Mouse (Mus musculus): ENCODE results near the gene Pxmp4.

The Pxmp4 gene

DNA sequence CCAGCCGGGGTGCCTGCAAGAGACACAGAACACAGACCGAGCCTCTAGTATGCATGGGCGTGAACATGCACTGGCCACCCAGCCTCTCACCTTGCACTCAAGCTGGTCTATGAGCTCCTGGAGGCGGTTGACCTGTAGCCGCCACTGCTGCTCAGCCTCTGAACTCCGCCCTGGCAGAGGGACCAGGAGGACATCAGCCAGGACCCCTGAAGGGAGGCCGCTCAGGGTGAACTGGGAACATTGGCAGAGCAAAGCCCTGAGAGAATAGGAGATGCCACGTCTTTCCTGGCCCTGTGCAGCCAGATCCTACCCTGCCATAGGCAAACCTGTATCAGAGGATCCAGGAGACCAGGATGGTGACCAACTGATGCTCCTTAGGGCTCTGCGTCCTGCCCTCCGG is 56.8 kb downstream of the Pxmp4 start, which contains the start of gene 1700003F12Rik:
Gene 1700003F12Rik, plus strand, starts transcription at position 375 of the 400 bp plus-strand sequence.
- DNase-seq (ENCODE audit: low spot score): no peak

DNA sequence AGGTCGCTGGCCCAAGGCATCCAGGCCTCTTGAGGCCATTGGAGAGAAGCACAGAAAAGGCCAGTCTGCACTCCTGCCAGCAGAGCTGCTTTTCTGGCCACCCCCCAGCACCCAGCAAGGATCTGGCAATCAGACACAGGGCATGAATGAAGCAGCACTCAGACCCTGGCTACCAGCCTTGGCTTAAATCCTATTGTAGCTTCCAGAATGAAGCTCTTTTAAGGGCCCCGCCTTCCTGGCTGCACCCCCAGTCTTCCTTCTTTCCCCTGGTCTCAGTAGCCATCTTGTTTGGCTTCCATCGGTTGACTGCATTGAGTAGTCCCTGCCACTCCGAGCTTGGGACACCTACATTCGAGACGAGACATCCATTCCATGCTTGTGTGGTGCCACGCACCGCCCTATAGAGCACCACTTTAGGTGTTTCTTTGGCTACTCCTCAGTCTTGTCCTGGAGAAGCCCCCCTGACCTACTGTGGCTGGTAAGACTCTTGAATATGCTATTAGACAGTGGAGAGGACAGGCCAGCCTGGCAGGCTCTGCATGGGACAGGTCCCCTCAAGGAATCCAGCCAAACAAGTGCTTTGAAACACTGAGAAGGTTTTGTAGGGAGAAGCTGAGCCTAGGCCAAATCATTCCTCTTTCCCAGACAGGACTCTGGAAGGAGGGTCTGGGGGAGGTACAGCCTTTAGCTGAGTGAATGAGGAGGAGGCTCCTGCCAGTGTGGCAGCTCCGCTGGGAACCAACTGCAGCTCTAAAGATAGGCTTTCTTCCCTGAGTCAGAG is 59.8 kb downstream of the Pxmp4 start:
- DNase-seq (ENCODE audit: low spot score): no peak

DNA sequence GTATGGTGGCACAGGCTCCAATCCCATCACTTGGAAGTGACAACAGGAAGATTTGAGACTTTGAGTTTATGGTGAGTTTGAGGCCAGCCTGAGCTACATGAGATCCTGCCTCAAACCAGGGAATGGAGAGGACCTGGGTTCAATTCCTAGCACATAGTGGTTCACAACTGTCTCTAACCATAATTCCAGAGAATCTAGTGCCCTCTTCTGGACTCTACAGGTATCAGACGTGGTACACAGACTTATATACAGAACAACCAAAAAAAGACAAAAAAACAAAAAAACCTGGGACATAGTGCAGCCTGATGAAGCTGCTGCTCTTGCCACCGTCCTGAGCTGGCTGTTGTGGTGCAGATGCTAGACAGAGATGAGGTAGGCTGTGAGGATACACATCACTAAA is 61.9 kb downstream of the Pxmp4 start:
- no peak for DNase-seq (ENCODE audit: low spot score)

DNA sequence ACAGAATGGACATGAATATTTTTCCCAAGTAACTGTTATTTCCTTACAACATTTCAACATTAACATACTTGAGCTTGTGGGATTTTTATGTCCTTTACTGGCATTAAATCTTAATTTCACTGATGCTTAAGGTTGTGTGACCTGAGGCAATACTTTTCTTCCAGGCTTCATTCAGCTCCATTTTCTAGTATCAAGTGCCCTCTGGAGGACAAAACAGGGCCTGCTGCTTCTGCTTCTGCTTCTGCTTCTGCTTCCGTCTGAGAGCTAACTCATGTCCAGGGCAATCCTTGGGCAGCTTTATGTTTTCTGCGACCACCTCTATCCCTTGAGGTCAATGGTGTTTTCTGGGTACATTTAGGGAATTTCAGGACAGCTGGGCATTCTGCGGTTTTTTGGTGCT is 63.8 kb downstream of the Pxmp4 start:
- no peak for DNase-seq (ENCODE audit: low spot score)

DNA sequence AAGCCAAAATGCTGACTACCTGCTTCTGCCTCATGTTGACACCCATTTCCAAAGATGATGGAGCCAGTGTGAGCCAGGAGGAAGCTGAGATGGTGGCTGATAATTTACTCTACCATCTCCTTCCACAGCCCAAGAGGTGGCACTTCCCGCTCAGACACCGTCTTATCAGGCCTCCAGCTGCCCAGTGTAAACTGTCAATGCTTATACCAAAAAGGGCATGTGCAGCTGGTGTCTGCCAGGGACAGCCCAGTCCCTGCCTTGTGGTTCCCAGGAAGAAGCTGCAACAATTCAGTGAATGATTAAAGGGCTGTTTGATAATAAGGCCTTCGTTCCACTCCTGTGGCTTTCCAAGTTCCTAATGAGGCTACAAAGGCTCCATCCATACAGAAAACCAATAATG is 64.8 kb downstream of the Pxmp4 start:
- no peak for DNase-seq (ENCODE audit: low spot score)

DNA sequence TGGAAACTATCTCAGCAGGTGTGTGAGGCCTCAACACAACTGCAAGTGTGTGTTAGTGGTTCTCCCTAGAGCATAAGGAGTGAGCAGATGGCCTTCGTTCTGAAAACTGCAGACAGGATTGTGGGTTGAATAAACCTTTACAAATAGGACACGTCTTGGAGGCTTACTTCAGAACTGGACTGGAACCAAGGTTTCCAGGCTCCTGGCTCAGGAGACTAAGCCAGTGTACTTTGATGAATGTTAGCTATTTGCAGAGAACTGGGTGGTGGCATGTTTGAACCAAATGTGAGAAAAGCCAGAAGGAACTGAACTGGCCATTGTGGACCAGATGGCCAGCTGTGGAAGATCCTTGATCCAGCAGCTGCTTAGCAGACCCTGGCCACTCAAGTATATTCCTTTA is 65.2 kb downstream of the Pxmp4 start:
- DNase-seq (ENCODE audit: low spot score): no peak
